Mouse (Mus musculus) cerebellum, adult 2 months (tissue): ENCODE data around the gene Tada1. TPM values are rescaled to one million over a fixed set of nuclear protein-coding genes. Genes with fewer than 3 reads are reported as not detected.

Experiments
- DNase-seq, 2 experiments: peaks; one replicate each; pipeline ENCODE4 v3.0.0; 2021
- H3K27ac ChIP-seq: fragments of 200-500 bp; 2 replicates; pipeline ENCODE4 v1.5.1; 2012; ENCODE audit warnings: low read length, control low read depth, inconsistent platforms; ENCODE audit not compliant: insufficient read depth
- H3K27me3 ChIP-seq: fragments of 200-500 bp; 2 replicates; pipeline ENCODE4 v1.6.1; 2012; ENCODE audit warnings: inconsistent platforms, mild to moderate bottlenecking, low read length, moderate library complexity; ENCODE audit not compliant: control insufficient read depth, insufficient read depth
- H3K4me1 ChIP-seq: fragments of 200-500 bp; 2 replicates; pipeline ENCODE4 v1.6.1; 2011; ENCODE audit warnings: low read length; ENCODE audit not compliant: control insufficient read depth, insufficient read depth
- H3K4me3 ChIP-seq: fragments of 200-500 bp; replicated peaks from 2 replicates; pipeline ENCODE3; 2011; ENCODE audit warnings: mild to moderate bottlenecking, low read depth, low read length, control low read depth; ENCODE audit not compliant: insufficient read depth
- CTCF ChIP-seq: fragments of 200-500 bp; IDR thresholded peaks from 2 replicates; pipeline ENCODE4 v1.5.1; 2011; ENCODE audit warnings: low read depth, mild to moderate bottlenecking, control low read depth, low read length, moderate library complexity, borderline replicate concordance; ENCODE audit not compliant: insufficient read depth
- POLR2A ChIP-seq: fragments of 200-500 bp; IDR thresholded peaks from 2 replicates; pipeline ENCODE4 v1.6.1; 2011; ENCODE audit warnings: low read length, control low read depth, borderline replicate concordance; ENCODE audit not compliant: insufficient read depth
- WGBS: fragments of 180-500 bp; shearing (Covaris S2); methylation state at CpG from one replicate; pipeline ENCODE4 v1.1.7; 2018; 5-methylcytosine and 5-hydroxymethylcytosine counted together
- polyA plus RNA-seq: library from polyadenylated mRNA; depleted of rRNA; stranded (reverse); fragments of >200 nt; gene quantifications from 2 replicates; pipeline ENCODE4 v1.2.3, GENCODE M21; 2012

Gene Tada1
- polyA plus RNA-seq, 1 experiment, result 50.2 TPM

GRCm38 (mm10) chr1:166388511-166388910, 9.6 kb downstream of the Tada1 start:
- Histone ChIP-seq H3K4me1 (no peaks in the 10 kb centered on the region; the same call in 1 of the 2 replicates), H3K4me3 (no peak overlapping the region), H3K27ac (no peak overlapping the region), H3K27me3 (no peaks in the 10 kb centered on the region)
- DNase-seq, result no peak
- WGBS, result 79% methylated on average over 11 of the region's 11 CpGs
- TF ChIP-seq CTCF, result no peak
- TF ChIP-seq POLR2A, result no peak

- DNase-seq, result no peak
- Histone ChIP-seq H3K27ac (no peak overlapping the region), H3K27me3 (no peaks in the 10 kb centered on the region), H3K4me1 (no peaks in the 10 kb centered on the region), H3K4me3 (no peak overlapping the region)
- 90% methylated on average over 16 of the region's 16 CpGs for WGBS
- TF ChIP-seq POLR2A, result no peak
Observed at GRCm38 (mm10) chr1:166389406-166390125, 10.7 kb downstream of the Tada1 start.

- WGBS, result 88% methylated on average over 6 of the region's 6 CpGs
- H3K27ac ChIP-seq, result no peak overlapping the region
- no peak overlapping the region for H3K4me3 ChIP-seq
- H3K27me3 ChIP-seq, result no peaks in the 10 kb centered on the region
- no peak for DNase-seq
- H3K4me1 ChIP-seq, result no peaks in the 10 kb centered on the region
- TF ChIP-seq POLR2A (no peak), CTCF (no peak)
Observed at GRCm38 (mm10) chr1:166391671-166392070, 12.8 kb downstream of the Tada1 start.

GRCm38 (mm10) chr1:166394770-166395169, 15.9 kb downstream of the Tada1 start:
- Histone ChIP-seq H3K27ac (no peak overlapping the region), H3K4me1 (no peaks in the 10 kb centered on the region), H3K4me3 (no peak overlapping the region), H3K27me3 (no peaks in the 10 kb centered on the region)
- TF ChIP-seq POLR2A (no peak), CTCF (no peak)
- WGBS, result 73% methylated on average over 4 of the region's 4 CpGs
- DNase-seq, result no peak

GRCm38 (mm10) chr1:166395661-166396060, 16.8 kb downstream of the Tada1 start:
- no peak overlapping the region for H3K4me3 ChIP-seq
- DNase-seq, result no peak
- WGBS, result 85% methylated on average over 5 of the region's 5 CpGs
- TF ChIP-seq POLR2A (no peak), CTCF (no peak)
- no peaks in the 10 kb centered on the region for H3K27me3 ChIP-seq
- no peaks in the 10 kb centered on the region for H3K4me1 ChIP-seq
- H3K27ac ChIP-seq, result no peak overlapping the region

GRCm38 (mm10) chr1:166396381-166396780, 17.5 kb downstream of the Tada1 start:
- H3K4me3 ChIP-seq, result no peak overlapping the region
- H3K27me3 ChIP-seq, result no peaks in the 10 kb centered on the region
- TF ChIP-seq POLR2A (no peak), CTCF (no peak)
- no peak overlapping the region for H3K27ac ChIP-seq
- peaks cover 1% of the 10 kb centered on the region; the same call in 1 of the 2 replicates for H3K4me1 ChIP-seq
- WGBS, result 94% methylated on average over 6 of the region's 6 CpGs
- DNase-seq, result no peak

- H3K4me3 ChIP-seq, result no peak overlapping the region
- H3K27ac ChIP-seq, result peak overlapping the region; percentile 80
- peaks cover 10% of the 10 kb centered on the region; the same call in 1 of the 2 replicates for H3K4me1 ChIP-seq
- H3K27me3 ChIP-seq, result no peaks in the 10 kb centered on the region
- TF ChIP-seq POLR2A, result no peak
- TF ChIP-seq CTCF, result no peak
- peak; percentile 67 to 79 for DNase-seq
Observed at GRCm38 (mm10) chr1:166401455-166401854, 22.6 kb downstream of the Tada1 start.

GRCm38 (mm10) chr1:166402003-166402402, 23.1 kb downstream of the Tada1 start:
- WGBS, result 37% methylated on average over 4 of the region's 4 CpGs
- Histone ChIP-seq H3K27me3 (no peaks in the 10 kb centered on the region), H3K27ac (peak overlapping the region; percentile 80; the same call in 1 of the 2 replicates), H3K4me3 (no peak overlapping the region), H3K4me1 (peaks cover 10% of the 10 kb centered on the region; the same call in 1 of the 2 replicates)
- DNase-seq, result peak in 1 of 2 experiments; percentile 50
- TF ChIP-seq CTCF (no peak), POLR2A (no peak)
